Mouse (Mus musculus) CH12.LX (cell line): Measurements from ENCODE around the gene Prelp. TPM values are rescaled to one million over a fixed set of nuclear protein-coding genes. Genes with fewer than 3 reads are reported as not detected.

ENCODE experiments used
- DNase-seq: peaks from one replicate; pipeline ENCODE4 v3.0.0-alpha.2; 2013; ENCODE audit errors: extremely low read depth
- H3K27ac ChIP-seq: 2 replicates; pipeline ENCODE4 v1.5.1; 2012; ENCODE audit warnings: low read depth, mild to moderate bottlenecking, control low read depth, moderate library complexity; ENCODE audit not compliant: insufficient read depth
- H3K27me3 ChIP-seq: replicated peaks from 2 replicates; pipeline ENCODE3; 2012; ENCODE audit warnings: inconsistent platforms
- H3K36me3 ChIP-seq, 2 experiments: replicated peaks in 1 of 2; 2 replicates each; pipeline versions ENCODE3 to v1.6.1; 2012; ENCODE audit warnings: inconsistent platforms in 1 of 2, low read length in 1 of 2, mild to moderate bottlenecking in 1 of 2, mixed read lengths in 1 of 2, moderate library complexity in 1 of 2; ENCODE audit not compliant: control insufficient read depth in 1 of 2, insufficient read depth in 1 of 2
- H3K4me1 ChIP-seq, 2 experiments: 2 replicates each; pipeline ENCODE4 v1.6.1; 2012; ENCODE audit warnings: inconsistent platforms in 1 of 2, moderate library complexity in 1 of 2; ENCODE audit not compliant: insufficient read depth in 2 of 2, control insufficient read depth in 1 of 2
- H3K4me2 ChIP-seq: 2 replicates; pipeline ENCODE4 v1.6.1; 2012; ENCODE audit warnings: low read depth, mild to moderate bottlenecking, control low read depth; ENCODE audit not compliant: poor library complexity, insufficient read depth, severe bottlenecking
- H3K4me3 ChIP-seq, 3 experiments: fragments of 150-350 bp in 1 of 3; sonication (generic) in 1 of 3; replicated peaks in 1 of 3; 2 replicates each; pipeline versions ENCODE3 to v1.5.1; 2011 to 2012; ENCODE audit warnings: low read depth in 2 of 3, low read length in 2 of 3, mild to moderate bottlenecking in 2 of 3, moderate library complexity in 2 of 3, control low read depth in 1 of 3, improper control_type of control experiment in 1 of 3, inconsistent platforms in 1 of 3, mixed read lengths in 1 of 3; ENCODE audit not compliant: poor library complexity in 1 of 3
- H3K79me2 ChIP-seq: replicated peaks from 2 replicates; pipeline ENCODE4 v1.6.1; 2012; ENCODE audit warnings: mild to moderate bottlenecking, moderate library complexity; ENCODE audit not compliant: control insufficient read depth, poor library complexity, insufficient read depth, severe bottlenecking; ENCODE audit errors: extremely low read depth
- H3K9ac ChIP-seq: 2 replicates; pipeline ENCODE4 v1.6.1; 2012; ENCODE audit warnings: low read depth, mild to moderate bottlenecking, control low read depth, moderate library complexity; ENCODE audit not compliant: insufficient read depth
- H3K9me3 ChIP-seq: replicated peaks from 2 replicates; pipeline ENCODE3; 2012; ENCODE audit warnings: low read length, inconsistent platforms, mixed read lengths
- BHLHE40 ChIP-seq: IDR thresholded peaks from 2 replicates; pipeline ENCODE4 v1.6.1; 2011; ENCODE audit warnings: mild to moderate bottlenecking, low read depth, low read length, improper control_type of control experiment
- CHD1 ChIP-seq: IDR thresholded peaks from 2 replicates; pipeline ENCODE4 v1.6.1; 2012; ENCODE audit warnings: low read depth, low read length, improper control_type of control experiment, inconsistent platforms
- CHD2 ChIP-seq: IDR thresholded peaks from 2 replicates; pipeline ENCODE4 v1.6.1; 2011; ENCODE audit warnings: low read length, improper control_type of control experiment
- E2F4 ChIP-seq: IDR thresholded peaks from 2 replicates; pipeline ENCODE4 v1.6.1; 2011; ENCODE audit warnings: low read depth, low read length, improper control_type of control experiment; ENCODE audit not compliant: insufficient replicate concordance
- ELF1 ChIP-seq: IDR thresholded peaks from 2 replicates; pipeline ENCODE4 v1.6.1; 2014; ENCODE audit warnings: low read depth, mild to moderate bottlenecking, inconsistent platforms, low read length, improper control_type of control experiment
- ETS1 ChIP-seq: conservative IDR thresholded peaks from 2 replicates; pipeline ENCODE4 v1.6.1; 2012; ENCODE audit warnings: low read depth, mild to moderate bottlenecking, inconsistent platforms, low read length, improper control_type of control experiment, moderate library complexity
- GABPA ChIP-seq: IDR thresholded peaks from 2 replicates; pipeline ENCODE4 v1.6.1; 2012; ENCODE audit warnings: low read depth, low read length, improper control_type of control experiment, inconsistent platforms; ENCODE audit not compliant: insufficient replicate concordance
- HCFC1 ChIP-seq: IDR thresholded peaks from 2 replicates; pipeline ENCODE4 v1.6.1; 2012; ENCODE audit warnings: low read depth, mild to moderate bottlenecking, inconsistent platforms, low read length, improper control_type of control experiment
- IRF4 ChIP-seq: IDR thresholded peaks from 2 replicates; pipeline ENCODE4 v1.6.1; 2014; ENCODE audit warnings: low read depth, mild to moderate bottlenecking, inconsistent platforms, low read length, improper control_type of control experiment
- JUN ChIP-seq: IDR thresholded peaks from 2 replicates; pipeline ENCODE4 v1.6.1; 2011; ENCODE audit warnings: low read depth, mild to moderate bottlenecking, low read length, improper control_type of control experiment, moderate library complexity; ENCODE audit not compliant: insufficient read depth
- JUND ChIP-seq: conservative IDR thresholded peaks from 2 replicates; pipeline ENCODE4 v1.6.1; 2011; ENCODE audit warnings: low read depth, low read length, improper control_type of control experiment
- KAT2A ChIP-seq: IDR thresholded peaks from 2 replicates; pipeline ENCODE4 v1.6.1; 2012; ENCODE audit warnings: low read length, improper control_type of control experiment, inconsistent platforms; ENCODE audit not compliant: insufficient replicate concordance
- MAFK ChIP-seq: IDR thresholded peaks from 2 replicates; pipeline ENCODE4 v1.6.1; 2011; ENCODE audit warnings: low read length, improper control_type of control experiment; ENCODE audit not compliant: insufficient replicate concordance
- MAX ChIP-seq: IDR thresholded peaks from 2 replicates; pipeline ENCODE4 v1.6.1; 2011; ENCODE audit warnings: low read length, improper control_type of control experiment
- MAZ ChIP-seq: IDR thresholded peaks from 2 replicates; pipeline ENCODE4 v1.6.1; 2012; ENCODE audit warnings: low read depth, mild to moderate bottlenecking, inconsistent platforms, low read length, improper control_type of control experiment, moderate library complexity
- MEF2A ChIP-seq: IDR thresholded peaks from 2 replicates; pipeline ENCODE4 v1.6.1; 2014; ENCODE audit warnings: low read depth, mild to moderate bottlenecking, inconsistent platforms, low read length, improper control_type of control experiment, borderline replicate concordance
- POLR2AphosphoS2 ChIP-seq: IDR thresholded peaks from 2 replicates; pipeline ENCODE4 v1.6.1; 2011; ENCODE audit warnings: low read depth, low read length, improper control_type of control experiment
- RAD21 ChIP-seq: IDR thresholded peaks from 2 replicates; pipeline ENCODE4 v1.6.1; 2011; ENCODE audit warnings: low read depth, mild to moderate bottlenecking, low read length, improper control_type of control experiment, moderate library complexity
- RCOR1 ChIP-seq: conservative IDR thresholded peaks from 2 replicates; pipeline ENCODE4 v1.6.1; 2012; ENCODE audit warnings: low read depth, mild to moderate bottlenecking, inconsistent platforms, low read length, improper control_type of control experiment
- TCF12 ChIP-seq: IDR thresholded peaks from 2 replicates; pipeline ENCODE4 v1.6.1; 2014; ENCODE audit warnings: low read depth, mild to moderate bottlenecking, inconsistent platforms, low read length, improper control_type of control experiment
- USF1 ChIP-seq: IDR thresholded peaks from 2 replicates; pipeline ENCODE4 v1.6.1; 2014; ENCODE audit warnings: low read depth, mild to moderate bottlenecking, inconsistent platforms, low read length, improper control_type of control experiment
- USF2 ChIP-seq: conservative IDR thresholded peaks from 2 replicates; pipeline ENCODE4 v1.6.1; 2011; ENCODE audit warnings: low read depth, low read length, improper control_type of control experiment
- ZC3H11A ChIP-seq: IDR thresholded peaks from 2 replicates; pipeline ENCODE4 v1.6.1; 2012; ENCODE audit warnings: low read depth, mild to moderate bottlenecking, inconsistent platforms, low read length, improper control_type of control experiment
- ZNF384 ChIP-seq: IDR thresholded peaks from 2 replicates; pipeline ENCODE4 v1.6.1; 2012; ENCODE audit warnings: low read depth, low read length, improper control_type of control experiment, inconsistent platforms
- dilution Hi-C: fragments of 300-500 bp; cut with MboI; formaldehyde crosslinking; loops from 2 replicates; pipeline ENCODE4 v1.14.3; 2020; ENCODE audit warnings: low sequenced_read_pairs; ENCODE audit not compliant: extremely low pct_unique_long_range_greater_than_20kb, extremely low pct_ligation_motif_present
- in situ Hi-C: fragments of 300-500 bp; cut with MboI; formaldehyde crosslinking; loops from 3 replicates; pipeline ENCODE4 v1.14.3; 2019; ENCODE audit warnings: low sequenced_read_pairs, low pct_ligation_motif_present, low pct_unique_long_range_greater_than_20kb, mixed read lengths
- polyA plus RNA-seq: library from polyadenylated mRNA; unstranded; fragments of >175 nt; gene quantifications from 2 replicates; pipeline ENCODE4 v1.2.1, GENCODE M21; 2012; ENCODE audit warnings: low read depth; ENCODE audit not compliant: insufficient read length
- total RNA-seq, 2 experiments: library from RNA; depleted of rRNA; stranded (reverse); fragments of 300-350 nt in 1 of 2; fragments of >200 nt in 1 of 2; gene quantifications; 2 replicates each; pipeline ENCODE4 v1.2.3; 2012 to 2014

Gene Prelp
- total and polyA plus RNA-seq, 3 experiments: not detected

DNA sequence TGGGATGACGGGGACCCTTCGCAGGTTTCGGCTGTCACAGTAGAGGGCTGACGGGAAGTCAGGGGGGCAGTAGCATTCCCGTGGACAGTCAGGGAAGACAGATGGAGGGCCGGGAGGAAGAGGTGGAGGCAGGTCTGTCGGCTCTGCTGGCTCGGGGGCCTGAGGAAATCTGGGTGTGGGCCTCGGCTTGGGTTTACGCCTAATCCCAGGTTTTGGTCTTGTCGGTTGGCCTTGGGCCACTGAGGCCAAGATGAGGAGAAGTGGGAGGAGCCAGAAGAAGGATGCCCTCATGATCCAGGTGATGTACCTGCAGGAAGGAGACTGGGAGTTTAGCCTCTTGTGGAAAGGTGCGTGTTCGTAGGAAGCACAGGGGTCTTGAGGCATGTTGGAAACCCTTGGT, 6.1 kb downstream of the Prelp start:
- dilution Hi-C loops (no loop called here), in situ Hi-C loops (loop anchor here (25.0 kb wide), 1 partner anchor 397 kb away; no protein-coding TSS in a partner anchor)
- H3K27me3 ChIP-seq: peaks cover 94% of the 10 kb centered on the region

DNA sequence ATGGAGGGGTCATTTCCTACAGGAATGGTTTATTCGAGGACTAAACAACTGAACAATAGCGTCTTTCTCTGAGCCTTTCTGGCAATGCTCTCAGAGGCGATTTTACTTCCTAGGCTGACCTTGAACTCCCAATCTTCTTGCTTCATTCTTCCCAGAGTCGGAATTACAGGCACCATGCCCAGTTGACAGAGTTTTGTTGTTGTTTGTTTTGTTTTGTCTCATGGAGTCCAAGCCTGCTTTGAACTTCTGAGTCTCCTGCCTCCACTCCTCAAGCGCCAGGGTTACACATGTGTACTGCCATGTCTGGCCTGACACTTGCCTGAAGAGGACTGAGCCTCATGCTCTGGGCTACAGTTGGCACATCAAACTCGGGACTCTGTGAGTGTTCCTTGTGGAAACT, 8.2 kb downstream of the Prelp start:
- H3K9ac ChIP-seq: no peak overlapping the region
- DNase-seq: no peak
- no peaks in the 10 kb centered on the region for H3K79me2 ChIP-seq
- no peak overlapping the region for H3K27ac ChIP-seq
- peaks cover 90% of the 10 kb centered on the region for H3K27me3 ChIP-seq
- dilution Hi-C loops: no loop called here
- in situ Hi-C loops: loop anchor here (5.0 to 25.0 kb wide), 2 partner anchors 134 to 399 kb away; no protein-coding TSS in a partner anchor
- H3K36me3 ChIP-seq: no peaks in the 10 kb centered on the region
- H3K4me1 ChIP-seq: peaks cover 0 to 2% of the 10 kb centered on the region in 2 experiments; a peak in 2 of 4 replicates
- H3K9me3 ChIP-seq: no peaks in the 10 kb centered on the region
- no peak for TF ChIP-seq HCFC1
- TF ChIP-seq MAX: no peak
- TF ChIP-seq BHLHE40: no peak
- no peak for TF ChIP-seq CHD1
- TF ChIP-seq RCOR1: no peak
- no peak for TF ChIP-seq POLR2AphosphoS2
- TF ChIP-seq USF1: no peak
- no peak for TF ChIP-seq JUN
- no peak for TF ChIP-seq IRF4
- no peak for TF ChIP-seq KAT2A
- no peak for TF ChIP-seq ELF1
- no peak for TF ChIP-seq CHD2
- no peak for TF ChIP-seq E2F4
- no peak for TF ChIP-seq GABPA
- no peak for TF ChIP-seq ETS1
- no peak for TF ChIP-seq MAFK
- TF ChIP-seq MAZ: no peak
- H3K4me3 ChIP-seq: no peak overlapping the region
- H3K4me2 ChIP-seq: no peak overlapping the region

More for the DNA sequence above, 6.1 kb downstream of the Prelp start:
- H3K4me2 ChIP-seq: no peak overlapping the region
- no peaks in the 10 kb centered on the region for H3K9me3 ChIP-seq
- TF ChIP-seq RCOR1 (no peak), JUND (no peak), MEF2A (no peak), USF1 (no peak), GABPA (no peak), USF2 (no peak), ZC3H11A (no peak), ZNF384 (no peak), TCF12 (no peak), MAFK (no peak), RAD21 (no peak), POLR2AphosphoS2 (no peak), JUN (no peak)
- no peaks in the 10 kb centered on the region for H3K36me3 ChIP-seq
- H3K27ac ChIP-seq: no peak overlapping the region
- H3K79me2 ChIP-seq: no peaks in the 10 kb centered on the region
- H3K4me3 ChIP-seq: no peak overlapping the region
- no peaks in the 10 kb centered on the region for H3K4me1 ChIP-seq
- no peak for DNase-seq
- no peak overlapping the region for H3K9ac ChIP-seq
